Mouse (Mus musculus) megakaryocyte, embryonic 14.5 days (primary cell): ENCODE measurements around the gene Hspg2.

Experiments used
- FLI1 ChIP-seq: IDR thresholded peaks from 2 replicates; pipeline ENCODE4 v1.6.1; 2012; ENCODE audit warnings: low read length, inconsistent platforms, mixed read lengths
- GATA1 ChIP-seq: IDR thresholded peaks from 3 replicates; pipeline ENCODE4 v1.6.1; 2012; ENCODE audit warnings: mixed read lengths, low read length, inconsistent platforms, borderline replicate concordance

- TF ChIP-seq FLI1: no peak
- TF ChIP-seq GATA1: no peak
Observed at GRCm38 (mm10) chr4:137471326-137471725, 2.8 kb downstream of the Hspg2 start.
